Mouse (Mus musculus) mouse trophoblast stem cell (cell line): ENCODE measurements around the gene Ddrgk1.

ENCODE experiments used
- in situ Hi-C, 2 experiments: fragments of 300-500 bp; cut with MseI, MboI; formaldehyde crosslinking; loops; 2 replicates in 1 of 2; 3 replicates in 1 of 2; pipeline ENCODE4 v1.15.1; 2025

Gene Ddrgk1

GRCm38 (mm10) chr2:130664102-130664701 lies at the start of gene Ddrgk1:
TSS of gene Ddrgk1 (minus strand) at chr2:130664659.
- in situ Hi-C loops, result no loop called here

- in situ Hi-C loops, result no loop called here
Measured at GRCm38 (mm10) chr2:130707057-130707456, 42.6 kb upstream of the Ddrgk1 start.

- in situ Hi-C loops, result no loop called here
Measured at GRCm38 (mm10) chr2:130706602-130707001, 42.1 kb upstream of the Ddrgk1 start.

- in situ Hi-C loops, result no loop called here
Measured at GRCm38 (mm10) chr2:130705178-130705577, 40.7 kb upstream of the Ddrgk1 start.

GRCm38 (mm10) chr2:130704040-130705001 lies 39.9 kb upstream of the Ddrgk1 start:
- in situ Hi-C loops, result no loop called here

- in situ Hi-C loops, result no loop called here
Measured at GRCm38 (mm10) chr2:130697821-130698266, 33.4 kb upstream of the Ddrgk1 start.

- in situ Hi-C loops, result no loop called here
Measured at GRCm38 (mm10) chr2:130697153-130697810, 32.8 kb upstream of the Ddrgk1 start, which contains the start of gene Slc4a11. TSS of gene Slc4a11 (minus strand) at chr2:130697519.

- in situ Hi-C loops, result no loop called here
Measured at GRCm38 (mm10) chr2:130696700-130697152, 32.3 kb upstream of the Ddrgk1 start.

GRCm38 (mm10) chr2:130693563-130693962 lies 29.1 kb upstream of the Ddrgk1 start:
- in situ Hi-C loops, result no loop called here

GRCm38 (mm10) chr2:130689011-130689410 lies 24.6 kb upstream of the Ddrgk1 start:
- in situ Hi-C loops, result no loop called here

GRCm38 (mm10) chr2:130685426-130685825 lies 21.0 kb upstream of the Ddrgk1 start:
- in situ Hi-C loops, result no loop called here

- in situ Hi-C loops, result no loop called here
Measured at GRCm38 (mm10) chr2:130681531-130681930, 17.1 kb upstream of the Ddrgk1 start.

- in situ Hi-C loops, result no loop called here
Measured at GRCm38 (mm10) chr2:130679899-130680298, 15.4 kb upstream of the Ddrgk1 start.

- in situ Hi-C loops, result no loop called here
Measured at GRCm38 (mm10) chr2:130679154-130679553, 14.7 kb upstream of the Ddrgk1 start.

GRCm38 (mm10) chr2:130677211-130677610 lies 12.8 kb upstream of the Ddrgk1 start:
- in situ Hi-C loops, result no loop called here

GRCm38 (mm10) chr2:130667559-130667958 lies 3.1 kb upstream of the Ddrgk1 start, which contains the start of gene Itpa:
TSS of gene Itpa (plus strand) at chr2:130667610.
- in situ Hi-C loops, result no loop called here

- in situ Hi-C loops, result no loop called here
Measured at GRCm38 (mm10) chr2:130663342-130663741, 1.1 kb downstream of the Ddrgk1 start.

GRCm38 (mm10) chr2:130658530-130658929 lies 5.9 kb downstream of the Ddrgk1 start:
- in situ Hi-C loops, result no loop called here

GRCm38 (mm10) chr2:130657541-130657940 lies 6.9 kb downstream of the Ddrgk1 start:
- in situ Hi-C loops, result no loop called here

GRCm38 (mm10) chr2:130656536-130656935 lies 7.9 kb downstream of the Ddrgk1 start:
- in situ Hi-C loops, result no loop called here

GRCm38 (mm10) chr2:130655660-130656339 lies 8.7 kb downstream of the Ddrgk1 start:
- in situ Hi-C loops, result no loop called here
